Mouse (Mus musculus): Measurements from ENCODE around the gene Mmp17. TPM values are rescaled to one million over a fixed set of nuclear protein-coding genes. Genes with fewer than 3 reads are reported as not detected.

The Mmp17 gene
- total and polyA plus RNA-seq, 3 experiments: 0.92 to 1.6 TPM; not detected in 1

DNA sequence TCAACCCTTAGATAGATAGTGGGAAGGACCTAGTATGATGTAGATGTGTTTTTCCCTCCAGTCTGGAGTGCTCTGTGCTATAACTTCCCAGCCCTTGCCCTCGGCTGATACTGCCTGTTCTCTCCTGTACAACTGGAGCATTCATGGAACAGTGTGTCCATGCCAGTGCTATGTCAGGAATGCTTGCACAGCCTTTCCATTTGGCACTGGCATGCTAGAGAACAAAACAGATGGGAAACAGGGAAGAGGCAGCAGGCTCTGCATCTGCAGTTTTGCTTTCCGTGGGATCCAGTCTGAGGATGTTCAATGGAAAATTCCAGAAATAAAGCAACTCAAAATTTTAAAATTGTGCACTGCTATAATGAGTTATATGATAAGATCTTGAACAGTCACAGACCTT is 49.5 kb upstream of the Mmp17 start:
- H3K27ac ChIP-seq (ENCODE audit: control insufficient read depth, low read depth, low read length): no peak overlapping the region
- H3K9ac ChIP-seq (ENCODE audit: control insufficient read depth, low read depth, low read length, poor library complexity, severe bottlenecking): no peak overlapping the region
- peaks cover 0 to 33% of the 10 kb centered on the region in 2 experiments; a peak in 2 of 4 replicates for H3K36me3 ChIP-seq (ENCODE audit: control insufficient read depth in 1 of 2, insufficient read depth in 2 of 2, low read length in 2 of 2)
- no peaks in the 10 kb centered on the region for H3K9me3 ChIP-seq (replicated peaks; ENCODE audit: insufficient read depth, low read length)
- no peaks in the 10 kb centered on the region for H3K79me2 ChIP-seq (ENCODE audit: control insufficient read depth, insufficient read depth, low read length, poor library complexity)
- H3K4me1 ChIP-seq (ENCODE audit: control insufficient read depth in 1 of 2, insufficient read depth in 2 of 2, low read length in 2 of 2): no peaks in the 10 kb centered on the region
- no peaks in the 10 kb centered on the region for H3K27me3 ChIP-seq (ENCODE audit: control insufficient read depth in 1 of 2, insufficient read depth in 2 of 2, low read length in 2 of 2)
- no peak for DNase-seq (ENCODE audit: low read depth, low spot score)
- TF ChIP-seq ZNF384 (IDR thresholded peaks at IDR 0.05; ENCODE audit: low read depth, low read length) (no peak), MAFK (IDR thresholded peaks at IDR 0.05; ENCODE audit: borderline replicate concordance, low read depth, low read length) (no peak), GATA1 (IDR thresholded peaks at IDR 0.05; ENCODE audit: low read depth, low read length) (no peak), GABPA (IDR thresholded peaks at IDR 0.05; ENCODE audit: low read depth, low read length) (no peak), MAX (IDR thresholded peaks at IDR 0.05; ENCODE audit: low read length) (no peak), ZC3H11A (IDR thresholded peaks at IDR 0.05; ENCODE audit: low read depth, low read length) (no peak), CHD1 (IDR thresholded peaks at IDR 0.05; ENCODE audit: low read depth, low read length) (no peak), HCFC1 (IDR thresholded peaks at IDR 0.05; ENCODE audit: low read depth, low read length) (no peak)
- H3K4me3 ChIP-seq (ENCODE audit: control insufficient read depth in 1 of 2, insufficient read depth in 1 of 2, low read depth in 2 of 2, low read length in 2 of 2): no peak overlapping the region

DNA sequence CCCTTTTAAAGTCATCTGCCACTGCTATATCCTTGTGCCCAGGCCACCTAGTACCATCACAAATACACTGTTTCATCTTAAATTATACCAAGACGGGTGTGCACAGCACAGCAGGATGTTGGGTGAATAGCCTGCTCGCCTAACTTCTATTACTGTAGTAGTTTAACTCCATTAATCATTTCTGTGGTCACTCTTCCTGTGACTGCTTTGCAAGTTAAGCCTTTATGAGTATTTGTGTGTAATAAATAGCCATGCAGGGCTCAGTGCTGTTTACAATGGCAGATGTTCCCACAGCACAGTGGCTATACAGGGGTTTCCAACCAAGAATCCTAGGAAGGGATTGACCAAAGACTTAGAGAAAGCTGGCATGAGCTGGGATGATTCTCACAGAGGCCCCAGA is 48.9 kb upstream of the Mmp17 start:
- TF ChIP-seq USF1 (IDR thresholded peaks at IDR 0.05; ENCODE audit: low read depth, low read length): no peak
- no peak for TF ChIP-seq UBTF (IDR thresholded peaks at IDR 0.05; ENCODE audit: borderline replicate concordance, insufficient read depth, low read depth, low read length)
- TF ChIP-seq MAX (IDR thresholded peaks at IDR 0.05; ENCODE audit: low read length): no peak
- no peak for TF ChIP-seq GATA1 (IDR thresholded peaks at IDR 0.05; ENCODE audit: low read depth, low read length)
- TF ChIP-seq MXI1 (IDR thresholded peaks at IDR 0.05; ENCODE audit: low read depth, low read length): no peak
- TF ChIP-seq EP300 (IDR thresholded peaks at IDR 0.05; ENCODE audit: low read depth in 1 of 2, low read length in 2 of 2): no peak
- TF ChIP-seq ZKSCAN1 (IDR thresholded peaks at IDR 0.05; ENCODE audit: low read depth, low read length): no peak
- TF ChIP-seq SIN3A (IDR thresholded peaks at IDR 0.05; ENCODE audit: low read length): no peak
- no peak for TF ChIP-seq TBP (IDR thresholded peaks at IDR 0.05; ENCODE audit: low read depth, low read length)
- no peak for TF ChIP-seq USF2 (IDR thresholded peaks at IDR 0.05; ENCODE audit: borderline replicate concordance in 1 of 2, insufficient read depth in 1 of 2, low read depth in 1 of 2, low read length in 2 of 2)
- TF ChIP-seq CHD1 (IDR thresholded peaks at IDR 0.05; ENCODE audit: low read depth, low read length): no peak
- no peak for TF ChIP-seq ZC3H11A (IDR thresholded peaks at IDR 0.05; ENCODE audit: low read depth, low read length)
- no peak for TF ChIP-seq TCF12 (IDR thresholded peaks at IDR 0.05; ENCODE audit: low read depth, low read length)
- TF ChIP-seq MEF2A (IDR thresholded peaks at IDR 0.05; ENCODE audit: extremely low read depth, insufficient replicate concordance, low read depth, low read length, poor library complexity, severe bottlenecking): no peak
- no peak for TF ChIP-seq TAL1 (IDR thresholded peaks at IDR 0.05; ENCODE audit: low read length)
- no peak for TF ChIP-seq RAD21 (IDR thresholded peaks at IDR 0.05; ENCODE audit: low read depth, low read length)
- Histone ChIP-seq H3K79me2 (ENCODE audit: control insufficient read depth, insufficient read depth, low read length, poor library complexity) (no peaks in the 10 kb centered on the region), H3K9ac (ENCODE audit: control insufficient read depth, low read depth, low read length, poor library complexity, severe bottlenecking) (no peak overlapping the region), H3K9me3 (replicated peaks; ENCODE audit: insufficient read depth, low read length) (no peaks in the 10 kb centered on the region), H3K4me1 (ENCODE audit: control insufficient read depth in 1 of 2, insufficient read depth in 2 of 2, low read length in 2 of 2) (no peaks in the 10 kb centered on the region), H3K36me3 (ENCODE audit: control insufficient read depth in 1 of 2, insufficient read depth in 2 of 2, low read length in 2 of 2) (peaks cover 0 to 36% of the 10 kb centered on the region in 2 experiments; a peak in 2 of 4 replicates), H3K27ac (ENCODE audit: control insufficient read depth, low read depth, low read length) (no peak overlapping the region), H3K4me3 (ENCODE audit: control insufficient read depth in 1 of 2, insufficient read depth in 1 of 2, low read depth in 2 of 2, low read length in 2 of 2) (no peak overlapping the region), H3K27me3 (ENCODE audit: control insufficient read depth in 1 of 2, insufficient read depth in 2 of 2, low read length in 2 of 2) (no peaks in the 10 kb centered on the region)
- DNase-seq (ENCODE audit: low read depth, low spot score): no peak

Data from MEL (cell line).